Comparison of ENCODE assay signal across 8 mouse cellular contexts in genomic region chr7:66230246-66230637, GRCm38 (mm10).
DNase-seq lines count a peak whose midpoint lies in the region; ATAC-seq and TF ChIP-seq lines count a peak whose summit lies in the region.

No protein-coding gene starts in this region.

- H3K27me3 ChIP-seq in lung, embryonic 16.5 days (ENCODE audit: control insufficient read depth, insufficient read depth, low read depth, low read length): no peaks in the 10 kb centered on the region
- peaks cover 6% of the 10 kb centered on the region; the same call in 1 of the 2 replicates for H3K27me3 ChIP-seq in forebrain, embryonic 12.5 days
- H3K27me3 ChIP-seq in limb, embryonic 14.5 days (ENCODE audit: control insufficient read depth, insufficient read depth, low read length): no peaks in the 10 kb centered on the region
- H3K27me3 ChIP-seq in stomach, embryonic 15.5 days (replicated peaks): no peaks in the 10 kb centered on the region

- WGBS in lung, embryonic 16.5 days: 65% methylated on average over 4 of the region's 4 CpGs
- 44% methylated on average over 4 of the region's 4 CpGs for WGBS in forebrain, embryonic 12.5 days
- 47% methylated on average over 4 of the region's 4 CpGs for WGBS in limb, embryonic 14.5 days
- WGBS in stomach, embryonic 15.5 days: 69% methylated on average over 4 of the region's 4 CpGs

- no peak for TF ChIP-seq POLR2A in limb, embryonic 14.5 days (IDR thresholded peaks at IDR 0.05; ENCODE audit: borderline replicate concordance, extremely low read depth, insufficient read depth, insufficient read length)

- H3K27ac ChIP-seq in lung, embryonic 16.5 days (ENCODE audit: low read length): peak overlapping the region; percentile 82
- peak overlapping the region; percentile 83 for H3K27ac ChIP-seq in forebrain, embryonic 12.5 days
- H3K27ac ChIP-seq in limb, embryonic 14.5 days (replicated peaks; ENCODE audit: low read depth, low read length): peak overlapping the region; percentile 93
- peak overlapping the region; percentile 68 for H3K27ac ChIP-seq in stomach, embryonic 15.5 days

- no peak overlapping the region for H3K4me3 ChIP-seq in lung, embryonic 16.5 days (ENCODE audit: low read length)
- H3K4me3 ChIP-seq in forebrain, embryonic 12.5 days (replicated peaks): no peak overlapping the region
- H3K4me3 ChIP-seq in limb, embryonic 14.5 days (replicated peaks; ENCODE audit: low read length): no peak overlapping the region
- H3K4me3 ChIP-seq in stomach, embryonic 15.5 days (replicated peaks): no peak overlapping the region

- H3K36me3 ChIP-seq in lung, embryonic 16.5 days (ENCODE audit: control insufficient read depth, insufficient read depth, low read length): no peaks in the 10 kb centered on the region
- no peaks in the 10 kb centered on the region for H3K36me3 ChIP-seq in forebrain, embryonic 12.5 days (replicated peaks)
- no peaks in the 10 kb centered on the region for H3K36me3 ChIP-seq in limb, embryonic 14.5 days (ENCODE audit: control insufficient read depth, insufficient read depth, low read length)
- H3K36me3 ChIP-seq in stomach, embryonic 15.5 days: no peaks in the 10 kb centered on the region

- ATAC-seq in lung, embryonic 16.5 days (ENCODE audit: low read depth): no peak
- ATAC-seq in forebrain, embryonic 12.5 days (ENCODE audit: low FRiP score): no peak
- ATAC-seq in limb, embryonic 14.5 days (ENCODE audit: low FRiP score, low read depth): no peak
- ATAC-seq in stomach, embryonic 15.5 days (ENCODE audit: insufficient read depth, low FRiP score, low read depth): no peak

- no peaks in the 10 kb centered on the region for H3K9me3 ChIP-seq in lung, embryonic 16.5 days (ENCODE audit: control insufficient read depth, low read length)
- no peaks in the 10 kb centered on the region for H3K9me3 ChIP-seq in forebrain, embryonic 12.5 days
- H3K9me3 ChIP-seq in limb, embryonic 14.5 days (ENCODE audit: control insufficient read depth, low read length): no peaks in the 10 kb centered on the region
- no peaks in the 10 kb centered on the region for H3K9me3 ChIP-seq in stomach, embryonic 15.5 days

- H3K4me2 ChIP-seq in lung, embryonic 16.5 days (ENCODE audit: low read depth, low read length): no peak overlapping the region
- 0 out of 2 replicates have a peak overlapping the region, but pooled peaks have one; percentile 16 for H3K4me2 ChIP-seq in forebrain, embryonic 12.5 days
- H3K4me2 ChIP-seq in limb, embryonic 14.5 days (replicated peaks; ENCODE audit: low read depth, low read length, severe bottlenecking): no peak overlapping the region
- H3K4me2 ChIP-seq in stomach, embryonic 15.5 days: no peak overlapping the region

- peak overlapping the region; percentile 6; the same call in 1 of the 2 replicates for H3K9ac ChIP-seq in lung, embryonic 16.5 days (ENCODE audit: low read length)
- H3K9ac ChIP-seq in forebrain, embryonic 12.5 days: peak overlapping the region; percentile 14; the same call in 1 of the 2 replicates
- peak overlapping the region; percentile 28; the same call in 1 of the 2 replicates for H3K9ac ChIP-seq in limb, embryonic 14.5 days (ENCODE audit: low read depth, low read length, severe bottlenecking)
- no peak overlapping the region for H3K9ac ChIP-seq in stomach, embryonic 15.5 days

- no peak for DNase-seq in lung, postnatal 36 days
- DNase-seq in limb, embryonic 14.5 days (ENCODE audit: low spot score): no peak
- DNase-seq in layer of hippocampus, adult 9-10 months (ENCODE audit: low spot score): no peak
- no peak for DNase-seq in cerebellum, postnatal 10 days
- no peak for DNase-seq in ovary, postnatal 10 days (ENCODE audit: low spot score)

- H3K4me1 ChIP-seq in lung, embryonic 16.5 days (replicated peaks; ENCODE audit: control insufficient read depth, insufficient read depth, low read length): peaks cover 21% of the 10 kb centered on the region
- H3K4me1 ChIP-seq in forebrain, embryonic 12.5 days: peaks cover 27% of the 10 kb centered on the region
- peaks cover 40% of the 10 kb centered on the region for H3K4me1 ChIP-seq in limb, embryonic 14.5 days (ENCODE audit: control insufficient read depth, insufficient read depth, low read length)
- H3K4me1 ChIP-seq in stomach, embryonic 15.5 days: peaks cover 27% of the 10 kb centered on the region
